Mouse (Mus musculus): ENCODE data around the gene Epb41. TPM values are rescaled to one million over a fixed set of nuclear protein-coding genes. Genes with fewer than 3 reads are reported as not detected.
A peak's percentile ranks its signal among the peaks of the same experiment; 100 is the strongest.

Gene Epb41
- polyA plus RNA-seq, 1 experiment from 2014 or later = 210 TPM

DNA sequence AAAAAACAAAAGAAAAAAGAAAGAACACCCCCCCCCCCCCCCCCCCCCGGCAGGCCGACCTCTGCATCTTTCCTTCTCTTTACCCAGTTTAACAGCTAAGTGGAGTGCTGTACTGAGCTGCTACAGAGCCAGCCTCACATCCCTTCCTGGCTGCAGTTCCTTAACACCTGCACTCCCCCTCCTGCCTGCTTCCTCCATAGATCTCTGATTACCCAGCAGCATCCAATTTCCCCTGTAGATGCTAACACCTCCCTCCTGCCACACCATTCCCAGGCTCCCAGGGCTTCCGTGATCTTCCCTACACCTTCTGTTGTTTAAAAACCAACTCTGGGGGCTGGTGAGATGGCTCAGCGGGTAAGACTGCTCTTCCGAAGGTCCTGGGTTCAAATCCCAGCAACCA, 163.6 kb downstream of the Epb41 start:
- Histone ChIP-seq H3K9me3 (ENCODE audit: control insufficient read depth, low read length) (no peaks in the 10 kb centered on the region), H3K27me3 (ENCODE audit: control insufficient read depth, insufficient read depth, low read length) (peaks cover 32% of the 10 kb centered on the region), H3K36me3 (ENCODE audit: control insufficient read depth, insufficient read depth, low read length) (no peaks in the 10 kb centered on the region), H3K4me3 (ENCODE audit: low read depth, low read length) (no peak overlapping the region), H3K4me1 (ENCODE audit: control insufficient read depth, insufficient read depth, low read length) (peaks cover 28% of the 10 kb centered on the region), H3K4me2 (no peak overlapping the region), H3K9ac (ENCODE audit: low read length) (no peak overlapping the region), H3K27ac (ENCODE audit: low read depth, low read length) (no peak overlapping the region)
- ATAC-seq (ENCODE audit: low FRiP score) (no peak), DNase-seq (ENCODE audit: low spot score, missing footprints) (no peak)
- 59% methylated on average over 3 of the region's 5 CpGs for WGBS

GRCm38 (mm10) chr4:131910237-131910994, 164.7 kb downstream of the Epb41 start:
- Histone ChIP-seq H3K4me1 (ENCODE audit: control insufficient read depth, insufficient read depth, low read length) (peaks cover 18% of the 10 kb centered on the region), H3K9ac (ENCODE audit: low read length) (no peak overlapping the region), H3K4me2 (peak overlapping the region; percentile 6; the same call in 1 of the 2 replicates), H3K27ac (ENCODE audit: low read depth, low read length) (no peak overlapping the region), H3K4me3 (ENCODE audit: low read depth, low read length) (no peak overlapping the region), H3K27me3 (ENCODE audit: control insufficient read depth, insufficient read depth, low read length) (peaks cover 21% of the 10 kb centered on the region), H3K36me3 (ENCODE audit: control insufficient read depth, insufficient read depth, low read length) (peaks cover 4% of the 10 kb centered on the region; the same call in 1 of the 2 replicates), H3K9me3 (ENCODE audit: control insufficient read depth, low read length) (no peaks in the 10 kb centered on the region)
- ATAC-seq (ENCODE audit: low FRiP score) (peak; percentile 67), DNase-seq (ENCODE audit: low spot score, missing footprints) (peak; percentile 92)
- 23% methylated on average over 18 of the region's 21 CpGs for WGBS

GRCm38 (mm10) chr4:131907912-131908311, 167.2 kb downstream of the Epb41 start:
- WGBS = 93% methylated on average over 3 of the region's 3 CpGs
- peaks cover 12% of the 10 kb centered on the region for H3K4me1 ChIP-seq (ENCODE audit: control insufficient read depth, insufficient read depth, low read length)
- no peak overlapping the region for H3K4me2 ChIP-seq
- H3K27me3 ChIP-seq (ENCODE audit: control insufficient read depth, insufficient read depth, low read length) = peaks cover 5% of the 10 kb centered on the region
- no peaks in the 10 kb centered on the region for H3K9me3 ChIP-seq (ENCODE audit: control insufficient read depth, low read length)
- peak; percentile 89 for DNase-seq (ENCODE audit: low spot score, missing footprints)
- no peak overlapping the region for H3K27ac ChIP-seq (ENCODE audit: low read depth, low read length)
- no peak overlapping the region for H3K4me3 ChIP-seq (ENCODE audit: low read depth, low read length)
- ATAC-seq (ENCODE audit: low FRiP score) = no peak
- H3K36me3 ChIP-seq (ENCODE audit: control insufficient read depth, insufficient read depth, low read length) = peaks cover 4% of the 10 kb centered on the region; the same call in 1 of the 2 replicates
- no peak overlapping the region for H3K9ac ChIP-seq (ENCODE audit: low read length)

- no peak overlapping the region for H3K9ac ChIP-seq (ENCODE audit: low read length)
- 87% methylated on average over 6 of the region's 6 CpGs for WGBS
- H3K4me2 ChIP-seq = no peak overlapping the region
- no peak overlapping the region for H3K4me3 ChIP-seq (ENCODE audit: low read depth, low read length)
- ATAC-seq (ENCODE audit: low FRiP score) (no peak), DNase-seq (ENCODE audit: low spot score, missing footprints) (no peak)
- peaks cover 9% of the 10 kb centered on the region for H3K36me3 ChIP-seq (ENCODE audit: control insufficient read depth, insufficient read depth, low read length)
- H3K9me3 ChIP-seq (ENCODE audit: control insufficient read depth, low read length) = no peaks in the 10 kb centered on the region
- H3K27ac ChIP-seq (ENCODE audit: low read depth, low read length) = no peak overlapping the region
- no peaks in the 10 kb centered on the region for H3K27me3 ChIP-seq (ENCODE audit: control insufficient read depth, insufficient read depth, low read length)
- peaks cover 12% of the 10 kb centered on the region for H3K4me1 ChIP-seq (ENCODE audit: control insufficient read depth, insufficient read depth, low read length)
Observed at GRCm38 (mm10) chr4:131906423-131906822, 168.7 kb downstream of the Epb41 start.

DNA sequence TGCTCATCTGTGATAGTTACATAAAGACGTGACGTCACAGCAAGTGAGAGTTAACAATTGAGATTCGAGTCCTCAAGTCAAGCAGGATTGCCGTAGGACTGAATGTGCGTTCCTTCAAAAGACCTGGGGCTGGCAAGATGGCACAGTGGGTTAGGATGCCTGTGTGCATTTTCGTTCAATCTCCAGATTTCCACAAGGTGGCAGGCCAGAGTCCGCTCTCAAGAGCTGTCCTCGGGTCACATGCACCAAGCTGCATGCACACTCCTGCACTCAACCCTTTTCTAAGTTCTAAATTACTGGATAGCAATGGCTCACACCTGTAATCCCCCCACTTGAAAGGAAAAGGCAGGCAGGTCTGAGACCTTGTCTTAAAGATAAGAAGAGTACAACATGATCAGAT, 170.6 kb downstream of the Epb41 start:
- WGBS = 58% methylated on average over 8 of the region's 8 CpGs
- Histone ChIP-seq H3K4me1 (ENCODE audit: control insufficient read depth, insufficient read depth, low read length) (no peaks in the 10 kb centered on the region; the same call in 1 of the 2 replicates), H3K36me3 (ENCODE audit: control insufficient read depth, insufficient read depth, low read length) (peaks cover 23% of the 10 kb centered on the region), H3K27ac (ENCODE audit: low read depth, low read length) (no peak overlapping the region), H3K4me2 (no peak overlapping the region), H3K4me3 (ENCODE audit: low read depth, low read length) (no peak overlapping the region), H3K27me3 (ENCODE audit: control insufficient read depth, insufficient read depth, low read length) (no peaks in the 10 kb centered on the region), H3K9ac (ENCODE audit: low read length) (no peak overlapping the region), H3K9me3 (ENCODE audit: control insufficient read depth, low read length) (no peaks in the 10 kb centered on the region)
- no peak; the same call in 1 of the 2 replicates for ATAC-seq (ENCODE audit: low FRiP score)
- peak; percentile 87 for DNase-seq (ENCODE audit: low spot score, missing footprints)

DNA sequence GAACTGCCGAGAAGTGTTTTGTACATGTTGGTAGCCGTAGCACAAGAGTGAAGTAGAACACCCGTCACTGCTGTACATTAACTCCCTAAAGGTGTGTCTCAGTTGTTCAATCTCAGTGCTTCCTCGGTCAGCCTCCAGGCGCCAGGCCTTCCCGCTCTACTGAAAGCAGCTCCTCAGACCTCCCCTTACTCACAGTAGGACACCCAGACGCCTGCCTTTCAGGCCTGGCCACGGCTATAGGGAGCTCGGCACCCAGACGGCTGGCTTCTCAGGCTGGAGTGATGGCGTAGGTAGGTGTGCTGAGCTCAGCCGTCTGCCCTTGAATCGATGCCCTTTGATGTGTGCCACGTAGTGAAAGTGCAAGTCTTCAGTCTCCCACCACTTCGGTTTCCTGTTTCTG, 174.0 kb downstream of the Epb41 start:
- Histone ChIP-seq H3K4me3 (ENCODE audit: low read depth, low read length) (no peak overlapping the region), H3K36me3 (ENCODE audit: control insufficient read depth, insufficient read depth, low read length) (peaks cover 37% of the 10 kb centered on the region), H3K4me2 (no peak overlapping the region), H3K27me3 (ENCODE audit: control insufficient read depth, insufficient read depth, low read length) (no peaks in the 10 kb centered on the region), H3K27ac (ENCODE audit: low read depth, low read length) (no peak overlapping the region), H3K4me1 (ENCODE audit: control insufficient read depth, insufficient read depth, low read length) (no peaks in the 10 kb centered on the region), H3K9ac (ENCODE audit: low read length) (no peak overlapping the region), H3K9me3 (ENCODE audit: control insufficient read depth, low read length) (no peaks in the 10 kb centered on the region)
- ATAC-seq (ENCODE audit: low FRiP score) = no peak
- no peak for DNase-seq (ENCODE audit: low spot score, missing footprints)
- WGBS = 91% methylated on average over 15 of the region's 15 CpGs

- DNase-seq (ENCODE audit: low spot score, missing footprints) = no peak
- Histone ChIP-seq H3K36me3 (ENCODE audit: control insufficient read depth, insufficient read depth, low read length) (peaks cover 36% of the 10 kb centered on the region), H3K4me3 (ENCODE audit: low read depth, low read length) (no peak overlapping the region), H3K4me2 (no peak overlapping the region), H3K4me1 (ENCODE audit: control insufficient read depth, insufficient read depth, low read length) (no peaks in the 10 kb centered on the region), H3K27ac (ENCODE audit: low read depth, low read length) (no peak overlapping the region), H3K27me3 (ENCODE audit: control insufficient read depth, insufficient read depth, low read length) (no peaks in the 10 kb centered on the region), H3K9me3 (ENCODE audit: control insufficient read depth, low read length) (no peaks in the 10 kb centered on the region), H3K9ac (ENCODE audit: low read length) (no peak overlapping the region)
- 97% methylated on average over 6 of the region's 6 CpGs for WGBS
- ATAC-seq (ENCODE audit: low FRiP score) = no peak
Observed at GRCm38 (mm10) chr4:131899180-131899554, 176.0 kb downstream of the Epb41 start.

- no peak overlapping the region for H3K4me2 ChIP-seq
- peaks cover 40% of the 10 kb centered on the region for H3K36me3 ChIP-seq (ENCODE audit: control insufficient read depth, insufficient read depth, low read length)
- H3K27ac ChIP-seq (ENCODE audit: low read depth, low read length) = no peak overlapping the region
- 93% methylated on average over 12 of the region's 12 CpGs for WGBS
- no peaks in the 10 kb centered on the region for H3K27me3 ChIP-seq (ENCODE audit: control insufficient read depth, insufficient read depth, low read length)
- no peak for ATAC-seq (ENCODE audit: low FRiP score)
- no peak overlapping the region for H3K4me3 ChIP-seq (ENCODE audit: low read depth, low read length)
- H3K4me1 ChIP-seq (ENCODE audit: control insufficient read depth, insufficient read depth, low read length) = no peaks in the 10 kb centered on the region
- H3K9me3 ChIP-seq (ENCODE audit: control insufficient read depth, low read length) = no peaks in the 10 kb centered on the region
- no peak overlapping the region for H3K9ac ChIP-seq (ENCODE audit: low read length)
- DNase-seq (ENCODE audit: low spot score, missing footprints) = no peak
Observed at GRCm38 (mm10) chr4:131898503-131899179, 176.5 kb downstream of the Epb41 start.

DNA sequence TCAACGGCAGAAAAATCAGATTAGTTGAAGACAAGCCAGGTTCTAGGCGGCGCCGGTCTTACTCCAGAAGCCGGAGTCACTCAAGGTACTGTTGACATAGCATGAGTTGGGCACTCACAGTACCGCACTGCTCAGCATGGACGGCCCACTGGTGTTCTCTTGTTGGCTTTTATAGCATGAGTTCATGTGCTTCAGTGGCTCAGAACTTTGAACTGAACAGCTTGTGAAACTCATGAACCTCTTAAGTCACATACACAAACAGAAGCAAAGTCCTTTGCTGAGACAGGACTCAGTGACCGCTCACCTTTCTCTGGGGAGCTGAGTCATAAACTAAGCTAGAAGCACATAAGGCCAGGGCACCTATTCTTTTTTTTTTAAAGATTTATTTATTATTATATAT, 177.3 kb downstream of the Epb41 start:
- Histone ChIP-seq H3K27ac (ENCODE audit: low read depth, low read length) (no peak overlapping the region), H3K4me1 (ENCODE audit: control insufficient read depth, insufficient read depth, low read length) (no peaks in the 10 kb centered on the region), H3K27me3 (ENCODE audit: control insufficient read depth, insufficient read depth, low read length) (no peaks in the 10 kb centered on the region), H3K9me3 (ENCODE audit: control insufficient read depth, low read length) (no peaks in the 10 kb centered on the region), H3K9ac (ENCODE audit: low read length) (no peak overlapping the region), H3K4me2 (no peak overlapping the region), H3K4me3 (ENCODE audit: low read depth, low read length) (no peak overlapping the region), H3K36me3 (ENCODE audit: control insufficient read depth, insufficient read depth, low read length) (peaks cover 47% of the 10 kb centered on the region)
- DNase-seq (ENCODE audit: low spot score, missing footprints) (no peak), ATAC-seq (ENCODE audit: low FRiP score) (no peak)
- 97% methylated on average over 8 of the region's 8 CpGs for WGBS

Data from midbrain, embryonic 11.5 days (tissue).